Mouse (Mus musculus) MEL (cell line): ENCODE results near the gene Tox2. TPM values are rescaled to one million over a fixed set of nuclear protein-coding genes. Genes with fewer than 3 reads are reported as not detected.

Source experiments
- DNase-seq: peaks from one replicate; pipeline ENCODE4 v3.0.0; 2011; ENCODE audit warnings: low read depth, low spot score
- H3K27ac ChIP-seq: 2 replicates; pipeline ENCODE4 v1.5.1; 2012; ENCODE audit warnings: low read depth, mild to moderate bottlenecking, control low read depth, low read length, moderate library complexity; ENCODE audit not compliant: control insufficient read depth
- H3K27me3 ChIP-seq, 2 experiments: fragments of 150-350 bp in 1 of 2; sonication (generic) in 1 of 2; 2 replicates each; pipeline ENCODE4 v1.6.1; 2012; ENCODE audit warnings: low read length in 2 of 2, mild to moderate bottlenecking in 2 of 2, improper control_type of control experiment in 1 of 2, moderate library complexity in 1 of 2; ENCODE audit not compliant: insufficient read depth in 2 of 2, control insufficient read depth in 1 of 2
- H3K36me3 ChIP-seq, 2 experiments: 2 replicates each; pipeline ENCODE4 v1.6.1; 2012 to 2014; ENCODE audit warnings: low read length in 2 of 2, improper control_type of control experiment in 1 of 2, inconsistent platforms in 1 of 2, mild to moderate bottlenecking in 1 of 2; ENCODE audit not compliant: insufficient read depth in 2 of 2, control insufficient read depth in 1 of 2
- H3K4me1 ChIP-seq, 2 experiments: fragments of 150-350 bp in 1 of 2; sonication (generic) in 1 of 2; 2 replicates each; pipeline ENCODE4 v1.6.1; 2012; ENCODE audit warnings: low read length in 2 of 2, improper control_type of control experiment in 1 of 2, mild to moderate bottlenecking in 1 of 2; ENCODE audit not compliant: insufficient read depth in 2 of 2, control insufficient read depth in 1 of 2
- H3K4me3 ChIP-seq, 2 experiments: fragments of 150-350 bp in 1 of 2; sonication (generic) in 1 of 2; 2 replicates each; pipeline ENCODE4 v1.5.1; 2012; ENCODE audit warnings: low read depth in 2 of 2, low read length in 2 of 2, mild to moderate bottlenecking in 2 of 2, moderate library complexity in 2 of 2, control low read depth in 1 of 2, improper control_type of control experiment in 1 of 2; ENCODE audit not compliant: control insufficient read depth in 1 of 2, insufficient read depth in 1 of 2
- H3K79me2 ChIP-seq: 2 replicates; pipeline ENCODE4 v1.6.1; 2012; ENCODE audit warnings: mild to moderate bottlenecking, low read length, moderate library complexity; ENCODE audit not compliant: control insufficient read depth, poor library complexity, insufficient read depth
- H3K9ac ChIP-seq: 2 replicates; pipeline ENCODE4 v1.6.1; 2012; ENCODE audit warnings: low read depth, mild to moderate bottlenecking, control low read depth, low read length, moderate library complexity; ENCODE audit not compliant: control insufficient read depth, poor library complexity, severe bottlenecking
- H3K9me3 ChIP-seq: fragments of 150-350 bp; sonication (generic); replicated peaks from 2 replicates; pipeline ENCODE4 v1.6.1; 2012; ENCODE audit warnings: mild to moderate bottlenecking, low read length, improper control_type of control experiment, moderate library complexity; ENCODE audit not compliant: insufficient read depth
- CHD2 ChIP-seq: IDR thresholded peaks from 2 replicates; pipeline ENCODE4 v1.6.1; 2011; ENCODE audit warnings: low read length, improper control_type of control experiment
- ETS1 ChIP-seq: IDR thresholded peaks from 2 replicates; pipeline ENCODE4 v1.6.1; 2012; ENCODE audit warnings: low read depth, mild to moderate bottlenecking, inconsistent platforms, low read length, improper control_type of control experiment, moderate library complexity
- HCFC1 ChIP-seq: IDR thresholded peaks from 2 replicates; pipeline ENCODE4 v1.6.1; 2012; ENCODE audit warnings: low read depth, mild to moderate bottlenecking, inconsistent platforms, low read length, improper control_type of control experiment, moderate library complexity
- MAFK ChIP-seq: IDR thresholded peaks from 2 replicates; pipeline ENCODE4 v1.6.1; 2011; ENCODE audit warnings: low read depth, mild to moderate bottlenecking, low read length, improper control_type of control experiment, borderline replicate concordance
- MEF2A ChIP-seq: IDR thresholded peaks from 2 replicates; pipeline ENCODE4 v1.6.1; 2014; ENCODE audit warnings: low read depth, mild to moderate bottlenecking, inconsistent platforms, low read length, improper control_type of control experiment; ENCODE audit not compliant: poor library complexity, insufficient replicate concordance, severe bottlenecking; ENCODE audit errors: extremely low read depth
- SIN3A ChIP-seq: IDR thresholded peaks from 2 replicates; pipeline ENCODE4 v1.6.1; 2012; ENCODE audit warnings: low read length, improper control_type of control experiment, inconsistent platforms
- TAL1 ChIP-seq: IDR thresholded peaks from 2 replicates; pipeline ENCODE4 v1.6.1; 2012; ENCODE audit warnings: mild to moderate bottlenecking, inconsistent platforms, low read length, moderate library complexity, mixed read lengths
- TBP ChIP-seq: IDR thresholded peaks from 2 replicates; pipeline ENCODE4 v1.8.0; 2011; ENCODE audit warnings: low read depth, low read length, improper control_type of control experiment
- TCF12 ChIP-seq: IDR thresholded peaks from 2 replicates; pipeline ENCODE4 v1.6.1; 2014; ENCODE audit warnings: low read depth, mild to moderate bottlenecking, inconsistent platforms, low read length, improper control_type of control experiment, moderate library complexity
- ZKSCAN1 ChIP-seq: IDR thresholded peaks from 2 replicates; pipeline ENCODE4 v1.6.1; 2012; ENCODE audit warnings: low read depth, mild to moderate bottlenecking, inconsistent platforms, low read length, improper control_type of control experiment, moderate library complexity
- polyA plus RNA-seq, 2 experiments: library from polyadenylated mRNA; stranded (reverse) in 1 of 2; unstranded in 1 of 2; fragments of >175 nt in 1 of 2; fragments of >200 nt in 1 of 2; gene quantifications; 2 replicates each; pipeline versions ENCODE4 v1.2.1 to v1.2.4; 2012; ENCODE audit warnings: low replicate concordance in 2 of 2, low read depth in 1 of 2; ENCODE audit not compliant: insufficient read length in 2 of 2, insufficient read depth in 1 of 2, missing spikeins in 1 of 2
- total RNA-seq: library from RNA; depleted of rRNA; stranded (reverse); fragments of 300-350 nt; gene quantifications from 2 replicates; pipeline ENCODE4 v1.2.3, GENCODE M21; 2012

Gene Tox2
- total and polyA plus RNA-seq, 3 experiments, result not detected

- TF ChIP-seq SIN3A, result no peak
- H3K4me3 ChIP-seq, result no peak overlapping the region
- no peak overlapping the region for H3K9ac ChIP-seq
- H3K4me1 ChIP-seq, result no peaks in the 10 kb centered on the region
- no peaks in the 10 kb centered on the region for H3K79me2 ChIP-seq
- no peak overlapping the region for H3K27ac ChIP-seq
- H3K36me3 ChIP-seq, result no peaks in the 10 kb centered on the region
- no peaks in the 10 kb centered on the region for H3K27me3 ChIP-seq
- H3K9me3 ChIP-seq, result no peaks in the 10 kb centered on the region
- DNase-seq, result no peak
Observed at GRCm38 (mm10) chr2:163195834-163196145, 7.1 kb upstream of the Tox2 start.

- no peak overlapping the region for H3K9ac ChIP-seq
- H3K79me2 ChIP-seq, result no peaks in the 10 kb centered on the region
- H3K36me3 ChIP-seq, result no peaks in the 10 kb centered on the region
- no peak for DNase-seq
- no peaks in the 10 kb centered on the region for H3K4me1 ChIP-seq
- TF ChIP-seq TBP (no peak), ZKSCAN1 (no peak), HCFC1 (no peak), CHD2 (no peak)
- TF ChIP-seq, all 39 proteins: peak for 0
- Histone ChIP-seq H3K4me3 (no peak overlapping the region), H3K9me3 (no peaks in the 10 kb centered on the region), H3K27me3 (no peaks in the 10 kb centered on the region), H3K27ac (no peak overlapping the region)
Observed at GRCm38 (mm10) chr2:163201897-163202296, 1.0 kb upstream of the Tox2 start.

DNA sequence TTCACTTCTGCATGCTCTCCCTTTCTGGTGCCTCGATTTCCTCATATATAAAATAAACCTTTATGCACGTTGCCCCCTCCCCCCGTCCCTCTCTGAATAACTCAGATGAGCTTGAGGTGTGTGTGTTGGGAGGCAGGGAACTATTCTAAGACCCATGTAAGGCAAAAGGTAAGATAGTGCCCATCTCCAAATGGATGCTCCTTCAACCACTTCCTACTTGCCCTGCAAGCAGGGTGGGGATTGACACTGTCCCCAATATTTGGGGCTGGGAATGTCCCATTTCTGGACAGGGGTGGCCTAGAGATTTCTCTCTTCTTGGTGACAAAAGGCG lies 407 bp upstream of the Tox2 start:
- TF ChIP-seq TCF12 (no peak), TAL1 (no peak), MAFK (no peak), MEF2A (no peak), ETS1 (no peak)
- Histone ChIP-seq H3K27ac (no peak overlapping the region), H3K27me3 (no peaks in the 10 kb centered on the region)

More for the DNA sequence above, 407 bp upstream of the Tox2 start:
- no peak for DNase-seq
- Histone ChIP-seq H3K4me3 (no peak overlapping the region), H3K79me2 (no peaks in the 10 kb centered on the region), H3K4me1 (no peaks in the 10 kb centered on the region), H3K9ac (no peak overlapping the region), H3K9me3 (no peaks in the 10 kb centered on the region), H3K36me3 (no peaks in the 10 kb centered on the region)
